Mouse (Mus musculus): ENCODE data around the gene Slc22a1.
"Not testable (repeated sequence)": the region's sequence is repeated elsewhere in the genome, so short reads cannot be mapped to it uniquely, and the experiment has no call there.

Slc22a1 gene

DNA sequence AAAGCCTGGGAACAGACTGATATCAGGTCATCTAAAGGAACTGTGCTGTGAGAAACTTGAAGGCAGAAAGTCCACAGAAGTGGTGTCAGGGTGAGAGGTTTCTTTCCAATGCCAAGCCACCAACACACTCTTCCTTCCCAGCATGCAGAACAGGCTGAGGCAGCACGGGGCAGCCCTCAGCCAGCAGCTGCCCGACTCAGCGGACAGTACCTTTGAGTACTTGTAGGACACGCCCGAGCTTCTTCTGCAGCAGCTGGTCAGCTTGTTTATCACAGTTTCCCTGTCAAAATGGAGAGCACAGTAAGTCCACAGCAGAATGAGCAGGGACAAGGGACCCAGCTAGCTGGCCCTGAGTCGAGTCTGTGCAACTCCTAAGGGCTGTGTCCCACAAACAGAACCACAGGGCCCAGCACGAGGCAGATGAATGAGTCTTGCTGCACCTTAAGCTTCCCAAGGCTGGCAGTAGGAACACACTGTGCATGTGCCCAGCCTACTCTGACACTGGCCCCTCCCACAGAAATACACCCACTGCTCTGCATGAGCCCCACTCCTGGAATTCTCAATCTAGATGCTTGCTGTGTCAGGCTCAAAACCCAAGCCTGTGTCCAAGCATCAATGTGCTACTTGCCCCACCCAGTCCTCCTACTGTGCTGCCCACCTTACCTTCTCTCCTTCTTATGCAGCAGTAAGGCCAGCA is 9.4 kb upstream of the Slc22a1 start:
- intact Hi-C loops (cut with DNase I) = no loop called here

DNA sequence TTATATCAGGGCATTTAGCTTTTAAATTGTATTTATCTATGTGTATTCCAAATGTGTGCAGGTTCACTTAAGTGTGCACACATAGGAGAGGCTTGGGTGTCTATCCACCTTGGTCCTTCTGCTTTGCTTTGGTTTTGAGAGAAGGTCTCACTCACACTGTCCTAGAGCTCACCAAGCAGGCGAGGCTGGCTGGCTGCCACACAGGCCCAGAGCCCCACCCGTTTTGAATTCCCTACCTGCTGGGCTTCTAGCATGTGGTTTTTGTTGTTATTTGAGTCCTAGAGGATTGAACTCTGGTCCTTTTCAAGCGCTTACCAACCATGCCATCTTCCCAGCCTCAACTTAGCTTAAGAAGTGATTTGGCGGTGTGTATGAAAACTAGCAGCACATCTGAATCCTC is 8.8 kb upstream of the Slc22a1 start:
- intact Hi-C loops (cut with DNase I) = no loop called here

DNA sequence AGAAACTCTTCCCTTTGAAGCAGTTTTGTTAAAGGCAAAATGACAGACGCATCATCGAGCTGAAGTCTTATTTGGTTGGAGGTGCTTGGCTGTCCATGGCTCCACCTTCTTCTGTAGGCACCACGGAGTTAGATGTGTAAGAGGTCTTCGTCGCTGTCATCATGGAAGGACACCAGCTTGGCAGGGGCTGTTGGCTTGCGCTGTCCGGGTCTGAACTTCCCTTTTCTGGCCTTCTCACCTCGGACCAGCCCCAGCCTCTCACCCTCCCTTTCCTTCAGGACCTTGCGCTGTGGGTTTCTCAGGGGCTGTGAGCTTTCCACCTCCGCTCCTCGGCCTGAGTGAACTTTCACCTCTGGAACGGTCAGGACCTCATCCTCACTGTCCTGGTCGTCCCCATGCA is 8.0 kb upstream of the Slc22a1 start:
- intact Hi-C loops (cut with DNase I) = no loop called here

DNA sequence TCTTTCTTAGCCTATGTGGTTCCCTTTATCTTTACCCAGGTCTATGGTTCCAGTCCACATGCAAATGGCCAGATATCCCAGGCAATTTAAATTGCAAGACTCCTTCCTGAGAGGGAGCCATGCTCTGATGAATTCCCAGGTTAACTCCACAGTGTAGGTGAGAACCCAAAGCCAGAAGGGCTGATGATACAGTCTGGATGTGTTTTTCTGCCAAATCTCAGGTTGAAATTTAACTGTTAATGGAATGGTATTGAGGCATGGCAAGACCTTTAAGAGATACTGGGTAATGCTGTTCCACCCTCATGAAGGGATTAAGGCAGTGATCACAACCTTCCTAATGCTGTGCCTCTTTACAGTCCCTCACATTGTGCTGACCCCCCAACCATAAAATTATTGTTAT is 2.6 kb upstream of the Slc22a1 start:
- intact Hi-C loops (cut with DNase I) = no loop called here

DNA sequence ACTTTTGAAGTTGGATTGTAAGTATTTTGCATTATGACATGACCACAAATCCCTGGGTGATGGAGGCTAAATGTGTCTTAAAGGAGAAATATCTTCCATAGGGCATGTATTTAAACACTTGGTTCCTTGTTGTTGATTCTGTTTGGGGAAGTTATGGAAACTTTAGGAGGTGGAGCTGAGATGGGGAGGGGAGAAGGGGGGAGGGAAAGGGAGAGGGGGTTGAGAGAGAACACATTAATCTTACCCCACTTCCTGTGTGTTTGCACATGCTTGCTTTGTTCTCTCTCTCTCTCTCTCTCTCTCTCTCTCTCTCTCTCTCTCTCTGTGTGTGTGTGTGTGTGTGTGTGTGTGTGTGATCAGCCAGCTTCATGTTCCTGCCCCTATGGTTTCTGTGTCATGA is 1.5 kb upstream of the Slc22a1 start:
- intact Hi-C loops (cut with DNase I) = no loop called here

DNA sequence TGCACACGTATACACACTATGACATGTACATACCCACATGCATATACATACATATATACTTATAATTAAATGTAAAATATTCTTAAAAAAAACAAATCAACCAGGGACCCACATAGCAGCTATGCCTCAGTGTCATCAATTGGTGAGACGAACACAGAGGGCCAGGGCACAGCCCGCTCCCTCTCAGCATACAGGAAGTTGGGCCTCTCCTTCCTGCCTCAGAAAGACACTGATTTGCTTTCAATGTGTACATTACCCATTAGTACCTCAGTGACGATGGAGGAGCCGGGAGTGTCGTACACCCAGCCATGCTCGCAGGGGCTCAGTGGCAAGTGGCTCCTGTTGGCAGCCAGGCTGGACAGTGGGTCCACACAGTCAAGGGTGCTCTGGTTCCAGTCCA is 649 bp downstream of the Slc22a1 start:
- intact Hi-C loops (cut with DNase I) = not testable (repeated sequence)

DNA sequence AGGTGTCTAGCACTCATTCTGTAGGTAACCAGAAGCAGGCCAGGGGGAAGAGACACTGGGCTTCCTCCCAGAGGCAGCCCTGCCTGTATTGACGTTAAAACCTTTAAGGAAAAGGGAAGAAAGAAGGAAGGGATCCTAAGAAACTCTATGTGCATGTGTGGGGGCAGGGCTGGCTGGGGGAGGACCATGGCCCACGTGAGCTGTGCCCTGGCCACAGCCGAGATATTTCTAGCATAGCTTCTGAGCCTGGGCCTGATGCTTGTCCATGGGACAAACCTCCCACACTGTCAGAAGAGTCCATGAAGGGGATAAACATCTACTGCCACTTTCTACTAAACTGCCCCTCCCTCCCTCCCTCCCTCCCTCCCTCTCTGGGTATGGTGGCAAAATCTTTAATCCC is 1.8 kb downstream of the Slc22a1 start:
- intact Hi-C loops (cut with DNase I) = no loop called here

DNA sequence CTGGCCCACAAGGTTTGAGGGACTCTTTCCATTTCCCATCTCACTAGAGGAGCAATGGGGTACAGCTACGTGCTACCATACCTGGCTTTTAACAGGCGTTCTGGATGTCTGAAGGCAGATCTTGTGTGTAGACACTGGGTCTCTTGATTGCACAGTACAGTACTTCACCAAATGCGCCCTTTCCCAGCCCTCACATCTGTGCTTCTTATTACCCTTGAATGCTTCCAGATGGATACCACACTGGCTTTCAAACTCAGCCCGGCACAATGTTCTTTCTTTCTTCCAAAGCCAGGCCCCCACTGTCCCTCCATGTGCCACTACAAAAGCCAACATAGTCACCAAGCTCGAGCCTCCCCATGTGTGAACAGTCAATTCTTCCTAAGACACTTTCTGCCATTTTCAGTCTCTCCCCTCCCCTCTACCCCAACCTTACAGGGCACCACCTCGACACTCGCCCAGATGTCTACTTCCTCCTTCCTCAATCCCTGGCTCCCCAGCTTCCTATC is 3.3 kb downstream of the Slc22a1 start:
- intact Hi-C loops (cut with DNase I) = no loop called here

DNA sequence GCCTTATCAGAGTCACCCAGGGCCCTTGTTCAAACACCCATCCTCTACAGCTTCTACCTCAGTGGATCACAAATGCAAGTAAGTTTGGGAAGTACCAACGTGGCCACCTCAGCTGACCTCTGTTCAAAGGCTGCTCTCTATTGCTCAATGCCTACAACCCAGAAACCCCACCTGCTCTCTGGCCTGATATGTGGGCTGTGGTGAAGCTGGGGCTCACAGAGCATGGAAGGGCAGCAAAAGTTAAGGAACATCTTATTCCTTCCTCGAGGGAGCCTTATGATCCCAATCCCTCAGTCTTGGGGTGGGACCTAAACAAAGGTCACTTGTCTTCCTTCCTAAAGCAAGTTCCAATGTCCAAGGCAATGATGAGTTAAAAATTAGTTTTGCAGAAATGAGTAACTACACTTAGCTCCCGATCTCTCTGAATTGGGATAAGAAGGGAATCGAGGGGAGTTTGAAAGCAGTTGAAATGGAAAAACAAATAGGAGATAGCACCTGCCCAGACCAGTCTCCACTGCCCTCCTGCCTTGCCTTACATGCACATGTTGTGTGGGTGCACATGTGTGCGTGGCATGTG is 4.5 kb downstream of the Slc22a1 start:
- intact Hi-C loops (cut with DNase I) = no loop called here

DNA sequence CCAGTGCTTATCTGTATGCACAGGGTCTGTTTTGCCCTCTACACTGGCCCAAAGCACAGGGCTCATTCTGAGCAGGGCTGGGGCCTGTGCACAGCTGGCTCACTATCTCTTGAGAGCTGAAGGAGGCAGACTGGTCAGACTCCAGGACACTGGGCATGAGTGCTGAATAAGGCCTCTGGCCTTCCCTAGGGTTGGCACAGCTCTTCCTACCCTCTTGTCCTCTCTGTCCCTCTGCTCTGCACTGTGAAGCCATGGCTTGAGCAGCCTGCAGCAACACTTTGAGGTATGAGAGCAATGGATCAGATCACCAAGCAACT is 6.3 kb downstream of the Slc22a1 start:
- intact Hi-C loops (cut with DNase I) = no loop called here

DNA sequence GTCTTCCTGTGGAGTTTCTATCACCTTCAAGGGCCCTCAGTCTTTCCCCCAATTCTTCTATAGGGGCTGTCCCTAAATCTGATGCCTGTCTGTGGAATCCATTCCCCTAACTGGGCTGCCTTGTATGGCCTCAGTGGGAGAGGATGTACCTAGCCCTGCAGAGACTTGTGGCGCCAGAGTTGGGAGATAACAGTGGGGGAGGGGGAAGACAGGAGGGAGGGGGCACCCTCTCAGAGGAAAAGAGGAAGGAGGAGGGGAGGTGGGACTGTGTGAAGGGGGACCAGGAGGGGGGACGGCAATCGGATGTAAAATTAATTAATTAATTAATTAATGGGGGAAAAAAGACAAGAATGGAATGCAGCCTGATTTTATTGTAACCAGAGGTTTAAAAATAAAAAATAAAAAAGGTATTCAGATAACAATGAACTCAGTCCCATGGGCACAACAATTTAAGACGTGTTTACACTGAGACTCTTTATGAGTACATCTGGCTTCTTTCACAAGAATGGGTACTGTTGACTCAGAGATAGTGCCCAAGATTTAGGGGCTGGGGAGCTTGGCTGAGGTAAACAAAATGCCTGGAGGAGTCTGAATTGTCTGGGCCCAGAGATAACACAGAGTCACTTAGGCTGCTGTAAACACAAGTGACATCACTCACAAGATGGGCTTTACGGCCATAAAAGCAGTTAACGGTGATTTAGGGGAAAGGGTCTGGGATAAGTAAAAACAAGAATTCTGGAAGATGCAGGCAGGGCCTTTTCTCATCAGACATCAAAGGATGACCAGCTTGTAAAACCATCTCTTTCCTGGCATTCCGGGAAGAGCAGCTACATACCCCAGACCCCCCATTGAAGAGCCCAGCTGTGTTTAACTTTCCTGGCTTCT is 6.9 kb downstream of the Slc22a1 start:
- intact Hi-C loops (cut with DNase I) = no loop called here

DNA sequence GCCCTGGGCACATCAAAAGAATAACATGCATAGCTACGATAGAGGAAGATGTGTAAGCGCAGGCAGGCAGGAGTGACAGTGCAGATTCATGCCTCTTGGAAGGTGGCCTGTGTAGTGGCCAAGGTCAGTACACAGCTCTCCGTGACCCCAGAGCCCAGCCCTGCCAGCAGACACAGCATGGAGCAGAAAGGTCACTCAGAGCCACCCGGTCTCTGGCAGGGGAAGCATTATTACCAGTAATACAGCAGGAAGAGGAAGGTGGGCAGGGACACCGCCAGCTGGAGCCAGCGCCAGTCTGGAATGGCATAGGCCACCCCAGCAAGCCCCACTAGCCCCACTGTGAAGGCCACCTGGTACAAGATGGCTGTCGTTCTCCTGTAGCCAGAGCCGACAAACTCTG is 11.5 kb downstream of the Slc22a1 start:
- intact Hi-C loops (cut with DNase I) = loop anchor here (5.0 kb wide), 1 partner anchor 148 kb away; no protein-coding TSS in a partner anchor

DNA sequence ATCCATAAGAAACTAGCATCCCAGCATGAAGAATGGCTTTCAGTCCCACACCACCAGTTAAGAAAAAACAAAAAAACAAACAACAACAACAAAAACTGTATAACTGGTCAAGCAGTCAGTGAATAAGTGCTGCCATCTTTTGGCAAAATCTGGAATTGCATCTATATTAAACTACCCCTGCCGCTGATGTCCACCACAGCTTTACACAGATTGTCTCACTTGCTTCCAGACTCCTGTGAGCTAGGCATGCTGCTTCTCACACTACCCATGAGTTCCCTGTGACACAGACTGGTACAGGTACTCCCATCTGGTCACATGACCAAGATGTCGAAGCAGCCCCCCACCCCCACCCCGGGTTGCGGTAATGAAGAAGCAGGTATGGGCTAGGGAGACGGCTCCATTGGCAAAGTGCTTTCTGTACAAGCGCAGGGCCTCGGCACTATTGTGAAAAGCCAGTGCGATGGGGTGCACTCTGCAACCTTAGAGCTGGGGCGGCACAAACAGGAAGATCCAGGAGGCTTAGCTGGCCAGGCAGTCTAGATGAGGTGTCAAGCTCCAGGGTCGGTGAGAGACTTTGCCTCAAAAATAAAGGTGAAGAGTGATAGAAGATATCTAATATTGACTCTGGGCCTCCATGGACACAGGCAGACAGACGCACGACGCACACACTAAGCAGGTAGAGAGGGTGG is 14.9 kb downstream of the Slc22a1 start:
- intact Hi-C loops (cut with DNase I) = loop anchor here (1.0 to 5.0 kb wide), 3 partner anchors 126 to 244 kb away; no protein-coding TSS in a partner anchor

DNA sequence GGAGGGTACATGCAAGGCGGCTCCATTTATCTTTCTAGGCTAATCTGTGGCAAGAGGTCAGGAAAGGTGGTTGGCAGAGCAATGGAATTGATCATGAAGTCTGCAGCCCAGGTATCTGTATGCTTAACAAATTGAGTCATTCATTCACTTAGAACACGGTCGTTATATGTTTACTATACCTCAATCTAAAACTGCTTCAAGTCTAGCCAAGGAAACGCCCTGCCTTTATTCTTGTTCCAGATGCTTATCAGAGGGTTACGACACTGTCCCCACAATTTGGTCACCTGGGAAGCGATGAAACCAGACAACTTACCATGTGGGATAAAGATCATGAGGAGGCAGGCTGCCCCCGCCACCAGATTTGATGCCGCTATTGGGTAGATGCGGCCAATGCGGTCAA is 16.4 kb downstream of the Slc22a1 start:
- intact Hi-C loops (cut with DNase I) = no loop called here

DNA sequence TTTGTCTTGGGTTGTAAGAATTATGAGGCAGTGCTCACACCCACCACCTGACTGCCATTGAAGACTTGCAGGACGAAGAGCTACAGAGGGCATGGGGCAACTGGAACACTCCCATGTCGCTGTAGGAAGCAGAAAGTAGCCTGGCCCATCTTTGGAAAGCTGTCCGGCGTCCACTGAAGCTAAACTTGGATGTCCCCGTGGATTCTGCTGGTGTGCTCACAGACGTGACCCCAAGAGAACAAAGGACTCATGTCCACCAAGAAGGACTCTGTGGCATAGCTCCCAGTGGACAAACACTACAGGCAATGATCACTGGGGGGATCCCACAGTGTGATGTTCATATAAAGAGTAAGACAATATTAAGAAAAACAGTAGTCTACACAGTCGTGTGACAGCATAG is 16.8 kb downstream of the Slc22a1 start:
- intact Hi-C loops (cut with DNase I) = no loop called here

DNA sequence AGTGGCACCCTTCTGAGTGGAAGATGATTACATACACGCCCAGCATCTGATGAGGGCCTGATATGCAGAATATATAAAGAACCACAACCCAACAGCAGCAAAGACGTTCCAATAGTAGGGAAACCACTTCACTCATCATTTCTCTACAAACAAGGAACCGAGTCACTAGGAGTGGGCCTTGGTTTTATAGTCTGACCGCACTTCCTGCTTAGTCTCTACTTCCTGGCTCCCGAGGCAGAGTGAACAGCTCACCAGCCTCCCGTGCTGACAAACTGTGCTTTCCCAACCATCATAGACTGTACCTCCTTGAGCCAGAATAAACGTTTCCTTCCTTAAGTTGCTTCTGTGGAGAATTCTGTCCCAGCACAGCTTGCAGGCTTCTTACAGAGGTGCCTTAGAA is 19.8 kb downstream of the Slc22a1 start:
- intact Hi-C loops (cut with DNase I) = no loop called here

DNA sequence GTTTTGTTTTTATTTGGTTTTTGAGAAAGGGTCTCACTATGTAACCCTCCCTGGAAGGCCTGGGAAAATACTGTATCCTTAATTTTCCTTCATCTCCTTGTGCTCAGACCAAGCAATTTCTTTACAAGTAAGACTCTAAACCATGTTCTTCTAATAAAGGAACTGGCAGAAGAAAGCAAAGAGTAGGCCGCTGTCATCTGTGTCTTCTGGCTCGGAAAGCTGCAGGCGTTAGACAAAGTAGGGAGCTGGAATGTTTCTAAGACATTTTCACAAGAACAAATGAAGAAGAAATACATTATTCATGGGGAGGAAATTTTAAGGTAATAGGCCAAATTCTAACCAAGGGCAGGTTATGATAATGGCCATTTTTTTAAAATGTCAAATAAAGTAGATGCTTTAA is 21.6 kb downstream of the Slc22a1 start:
- intact Hi-C loops (cut with DNase I) = no loop called here

DNA sequence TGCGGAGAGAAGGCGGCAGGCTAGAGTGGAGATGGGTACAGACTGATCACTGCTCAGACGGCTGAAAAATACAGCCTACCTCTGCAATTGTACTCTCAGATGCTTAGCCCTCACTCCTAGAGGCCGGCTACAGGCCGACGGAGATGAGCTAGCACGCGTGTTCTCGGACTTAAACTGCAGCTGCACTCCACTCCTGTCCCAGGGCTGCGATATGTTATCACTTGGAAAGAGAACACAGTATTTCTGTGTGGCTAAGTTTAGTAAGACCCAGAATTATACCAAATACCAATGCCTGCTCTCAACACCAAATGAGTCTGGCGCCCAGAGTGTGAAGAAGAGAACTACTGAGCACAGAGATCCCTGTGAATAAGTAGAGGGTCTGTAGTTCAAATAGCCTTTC is 23.0 kb downstream of the Slc22a1 start:
- intact Hi-C loops (cut with DNase I) = no loop called here

DNA sequence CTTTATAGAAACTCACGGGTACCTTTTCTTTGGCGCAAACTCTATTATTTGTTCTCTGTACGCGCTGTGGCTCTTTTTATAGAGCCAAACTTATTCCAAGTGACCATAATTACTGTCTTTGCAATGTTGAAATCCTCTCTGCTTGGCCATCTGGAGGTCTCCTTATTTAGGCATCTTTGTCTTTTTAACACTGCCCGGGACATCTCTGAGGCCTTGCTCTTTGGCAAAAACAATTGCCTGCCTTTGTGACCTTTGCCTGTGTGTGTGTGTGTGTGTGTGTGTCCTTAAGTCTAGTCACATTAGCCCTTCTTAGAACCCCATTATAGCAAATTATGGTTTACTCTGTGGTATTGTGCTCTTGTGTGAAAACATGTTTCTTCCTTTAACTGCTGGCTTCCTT is 30.2 kb downstream of the Slc22a1 start:
- intact Hi-C loops (cut with DNase I) = no loop called here

DNA sequence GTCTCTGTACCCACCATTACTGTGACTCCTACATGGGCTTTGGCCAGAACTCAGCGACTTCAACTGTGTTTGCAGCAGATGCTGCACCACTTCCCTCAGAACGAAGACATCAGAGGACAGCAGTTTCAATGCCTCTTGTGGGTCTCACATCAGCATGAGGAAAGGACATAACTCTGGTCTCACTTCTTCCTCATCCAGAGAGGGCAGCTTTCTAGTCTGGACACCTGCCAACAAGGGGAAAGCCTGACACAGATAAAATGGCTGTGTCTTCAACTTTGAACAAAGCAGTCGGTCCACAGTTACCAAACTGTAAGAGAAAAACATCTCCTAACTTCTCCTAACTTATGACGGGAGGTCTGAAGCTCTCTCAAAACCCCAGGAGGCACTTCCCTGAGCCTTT is 34.5 kb downstream of the Slc22a1 start:
- intact Hi-C loops (cut with DNase I) = no loop called here

DNA sequence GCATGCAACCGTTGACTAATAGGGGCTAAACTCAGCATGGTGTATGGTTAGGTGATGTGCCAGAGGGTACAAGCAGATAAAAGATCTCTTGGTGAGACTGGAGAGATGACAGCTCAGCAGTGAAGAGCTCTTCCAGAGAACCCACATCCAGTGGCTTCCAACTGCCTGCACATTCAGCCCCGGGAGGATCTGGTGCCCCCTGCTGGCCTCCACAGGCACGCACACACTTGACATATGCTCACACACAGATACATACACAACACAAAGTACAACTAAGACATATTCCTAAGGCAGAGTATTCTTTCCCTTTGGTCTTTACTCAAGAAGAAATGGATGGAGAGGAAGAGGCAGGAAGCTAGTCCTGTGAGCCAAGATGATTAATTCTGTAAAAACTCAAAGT is 36.0 kb downstream of the Slc22a1 start:
- intact Hi-C loops (cut with DNase I) = no loop called here

DNA sequence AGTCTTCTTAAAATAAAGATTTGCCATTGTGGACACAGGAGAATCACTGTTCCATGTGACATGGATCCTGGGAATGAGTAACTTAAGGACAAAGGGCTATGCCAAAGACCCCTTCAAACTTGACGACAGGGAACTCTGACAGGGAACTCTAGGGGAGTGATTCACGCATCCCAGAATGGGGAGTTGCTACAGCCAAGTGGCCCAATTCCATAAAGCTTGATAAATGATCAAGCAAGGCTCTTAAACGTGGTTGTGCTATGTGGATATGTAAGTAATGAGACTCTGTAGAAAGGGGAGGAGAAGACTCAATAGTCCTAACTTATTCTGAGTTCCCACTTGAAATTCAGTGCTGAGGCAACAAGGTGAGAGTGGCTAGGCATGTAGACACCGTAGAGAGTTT is 40.8 kb downstream of the Slc22a1 start:
- intact Hi-C loops (cut with DNase I) = no loop called here

Data from adrenal gland (tissue).